Mouse (Mus musculus) MN1 (cell line): Measurements from ENCODE around the gene Ebf1.

ENCODE experiments used
- DNase-seq: peaks from one replicate; pipeline ENCODE4 v3.0.0-alpha.2; 2016; ENCODE audit warnings: low spot score

Gene Ebf1

DNA sequence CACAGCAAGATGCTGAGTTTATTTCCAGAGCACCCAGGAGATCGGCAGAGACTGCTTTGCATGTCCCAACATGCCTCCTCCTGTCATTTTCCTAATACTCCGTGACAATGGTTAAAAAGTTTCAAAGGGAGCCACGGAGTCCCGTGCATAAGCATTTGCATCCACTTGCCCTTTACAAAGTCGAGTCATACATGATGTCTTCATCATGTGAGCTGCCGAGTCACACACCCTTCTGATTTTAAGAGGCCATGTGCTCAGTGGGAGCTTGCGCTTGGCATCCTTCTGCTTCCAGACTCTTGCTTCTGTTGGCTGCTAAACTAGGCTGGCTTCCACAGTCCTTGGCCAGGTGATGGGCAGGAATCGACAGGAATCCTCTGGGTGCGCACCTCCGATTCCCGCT lies 336.7 kb downstream of the Ebf1 start:
- DNase-seq: no peak

DNA sequence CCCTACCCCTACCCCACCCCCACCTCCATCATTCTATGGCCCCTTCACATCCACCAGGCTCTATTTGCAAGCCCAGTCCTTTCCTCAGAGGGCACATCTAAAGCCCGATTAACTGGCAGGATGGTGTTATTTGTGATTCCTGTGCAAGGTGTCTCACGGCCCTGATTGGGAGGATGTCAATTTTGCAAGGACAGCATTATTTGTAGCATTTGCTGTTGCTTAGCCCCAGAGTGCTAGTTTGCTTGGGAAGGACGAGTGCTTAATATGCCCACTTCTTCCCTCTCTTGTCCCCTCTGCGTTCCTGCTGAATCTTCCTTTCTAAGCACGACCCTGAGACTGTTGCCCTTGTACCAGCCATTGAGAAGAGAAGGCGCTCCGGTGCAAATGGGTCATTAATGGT lies 337.2 kb downstream of the Ebf1 start:
- DNase-seq: no peak

DNA sequence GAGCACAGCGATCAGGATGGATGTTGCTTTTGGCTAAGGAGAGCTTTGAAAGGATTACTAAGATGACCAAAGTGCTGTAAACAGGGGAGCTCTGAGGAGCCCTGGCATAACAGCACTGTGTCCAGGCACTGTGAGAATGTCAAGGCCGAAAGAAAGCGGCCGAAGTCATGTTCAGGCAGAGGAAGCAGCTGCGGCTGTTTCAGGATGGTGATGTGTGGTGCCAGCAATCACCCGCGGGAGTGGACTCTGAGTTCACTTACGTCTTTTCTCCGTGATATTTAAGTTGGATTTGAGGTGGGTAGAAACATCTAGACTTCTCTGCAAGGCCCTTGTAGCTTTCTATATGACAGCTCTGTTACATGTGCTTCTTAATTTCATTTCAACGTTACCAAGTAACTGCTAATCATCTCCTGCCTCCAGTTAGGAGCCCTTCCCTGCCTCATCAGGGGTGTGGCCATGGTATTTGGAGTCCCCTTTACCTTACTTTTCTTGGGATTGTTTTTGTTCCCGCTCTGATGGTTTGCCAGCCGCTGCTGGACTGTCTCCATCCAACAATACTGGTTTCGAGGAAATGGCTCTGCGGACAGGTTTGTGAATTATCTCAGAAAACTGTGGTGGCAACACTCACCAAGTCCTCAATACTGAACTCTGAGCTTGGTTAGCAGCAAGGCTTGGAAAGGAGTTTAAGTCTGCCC lies 345.8 kb downstream of the Ebf1 start:
- DNase-seq: no peak

DNA sequence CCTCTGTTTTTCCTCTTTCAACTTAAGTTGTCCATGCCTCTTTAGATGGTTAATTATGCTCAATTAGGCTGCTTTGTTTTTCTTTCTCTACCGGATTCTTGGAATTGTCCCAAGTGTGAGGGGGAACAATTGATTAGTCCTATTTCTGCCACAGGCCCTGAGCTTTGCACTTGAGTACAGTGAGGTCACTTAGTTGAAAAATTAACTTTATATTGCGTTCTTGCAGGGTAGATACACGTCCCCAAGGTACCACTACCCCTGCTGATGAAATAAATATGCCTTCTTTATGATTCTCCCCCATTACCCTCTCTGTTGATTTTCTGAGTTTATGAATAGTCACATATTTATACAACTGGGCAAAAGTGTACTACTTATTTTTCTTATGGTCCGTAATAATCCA lies 351.9 kb downstream of the Ebf1 start:
- no peak for DNase-seq

DNA sequence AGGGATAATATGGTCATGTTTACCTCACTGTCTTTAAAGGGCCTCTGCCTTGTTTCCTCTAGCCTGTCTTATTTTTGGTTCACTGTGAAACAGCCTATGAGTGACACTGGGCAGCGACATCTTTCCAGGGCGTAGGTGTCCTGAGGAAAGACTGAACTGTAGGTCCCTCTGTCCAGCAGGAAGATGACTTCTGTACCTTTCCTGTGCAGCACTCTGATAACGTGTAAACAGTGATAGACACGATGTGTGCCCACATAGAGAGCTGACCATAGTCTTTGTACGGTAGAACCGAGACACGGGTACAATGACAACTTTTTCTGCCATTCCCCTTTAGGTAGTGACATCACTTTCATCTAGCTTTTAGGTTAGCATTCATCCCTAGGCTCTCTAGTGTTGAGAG lies 357.2 kb downstream of the Ebf1 start:
- DNase-seq: no peak

DNA sequence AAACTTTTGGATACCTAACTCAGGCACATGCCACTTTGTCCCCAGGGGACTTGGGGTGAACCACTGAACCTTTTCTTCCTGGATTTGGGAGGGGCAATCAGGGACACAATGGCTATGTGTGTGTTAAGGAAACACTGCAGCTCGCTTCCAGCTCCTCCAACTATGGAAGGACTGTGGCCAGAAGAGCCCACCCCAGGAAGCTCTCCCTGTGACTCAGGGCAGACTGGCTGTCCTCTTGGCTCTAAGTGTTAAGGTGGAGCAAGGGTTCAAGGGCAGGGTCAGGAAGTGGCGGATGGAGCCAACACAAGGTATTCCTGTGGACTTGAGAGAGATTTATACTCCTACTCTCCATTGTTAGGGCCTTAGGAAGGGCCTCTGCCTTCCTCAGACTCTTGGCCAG lies 358.0 kb downstream of the Ebf1 start:
- DNase-seq: no peak

DNA sequence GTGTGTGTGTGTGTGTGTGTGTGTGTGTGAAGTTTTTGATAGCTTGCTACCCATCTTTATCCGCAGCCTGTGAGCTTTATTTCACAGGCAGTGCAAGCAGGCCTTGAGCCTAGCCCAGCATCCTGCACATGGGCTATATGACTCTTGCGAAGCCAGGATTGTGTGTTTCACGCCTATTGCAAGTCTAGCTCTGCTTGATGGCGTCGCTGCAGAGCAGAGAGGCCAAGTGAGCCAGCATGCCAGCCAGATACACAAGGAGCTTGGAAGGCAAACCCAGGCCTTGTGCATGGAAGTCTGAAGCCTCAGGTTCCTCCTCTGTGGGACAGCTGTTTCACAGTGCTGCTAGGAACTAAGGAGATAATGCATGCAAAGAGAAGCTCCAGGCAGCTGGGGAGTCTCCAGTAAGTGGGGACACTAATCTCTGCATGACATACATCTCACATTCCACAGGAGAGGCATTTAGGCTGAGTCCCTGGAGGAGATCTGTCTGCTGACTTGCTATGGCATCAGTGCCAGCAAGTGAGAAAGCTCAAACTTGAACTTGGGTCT lies 359.2 kb downstream of the Ebf1 start:
- no peak for DNase-seq

DNA sequence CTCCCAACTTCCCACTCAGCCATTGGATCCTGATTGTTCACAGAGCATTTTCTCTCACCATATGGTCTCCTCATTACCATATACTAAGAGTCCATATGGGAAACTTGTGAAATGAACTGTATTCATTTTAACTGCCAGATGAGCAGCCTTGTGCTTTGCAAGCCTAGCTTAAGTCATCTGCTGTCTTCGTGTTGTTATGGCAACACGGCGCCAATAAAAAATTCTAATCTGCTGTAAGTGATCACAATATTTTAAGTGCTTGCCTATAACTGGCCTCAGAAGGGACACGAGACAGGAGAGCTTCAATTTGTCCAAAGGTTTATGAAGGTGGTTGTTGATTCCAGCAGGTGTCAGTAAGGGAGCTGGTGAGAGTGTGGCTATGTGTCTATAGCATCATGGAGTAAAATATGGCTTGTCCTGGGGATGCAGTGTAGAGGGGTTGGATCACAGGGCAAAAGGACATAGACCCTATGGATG lies 360.8 kb downstream of the Ebf1 start:
- no peak for DNase-seq

DNA sequence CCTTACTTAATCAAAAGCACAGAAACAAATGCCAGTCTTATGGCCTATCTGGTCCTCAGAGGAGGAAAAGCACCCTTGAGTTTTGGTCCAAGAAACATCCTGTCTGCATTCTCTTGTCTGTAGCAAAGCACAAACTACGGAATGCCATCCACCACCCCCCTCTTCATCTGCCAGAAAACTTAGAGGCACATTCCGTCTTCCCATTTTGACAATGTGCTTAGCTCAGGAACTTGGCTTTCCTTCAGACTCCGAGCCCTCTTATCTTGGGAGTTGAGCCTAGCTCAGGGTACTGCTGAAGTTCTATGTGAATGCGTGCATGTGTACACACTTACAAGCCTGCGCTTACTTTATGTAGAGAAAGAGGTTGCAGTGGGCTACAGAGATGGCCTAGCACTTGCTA lies 362.3 kb downstream of the Ebf1 start:
- DNase-seq: no peak

DNA sequence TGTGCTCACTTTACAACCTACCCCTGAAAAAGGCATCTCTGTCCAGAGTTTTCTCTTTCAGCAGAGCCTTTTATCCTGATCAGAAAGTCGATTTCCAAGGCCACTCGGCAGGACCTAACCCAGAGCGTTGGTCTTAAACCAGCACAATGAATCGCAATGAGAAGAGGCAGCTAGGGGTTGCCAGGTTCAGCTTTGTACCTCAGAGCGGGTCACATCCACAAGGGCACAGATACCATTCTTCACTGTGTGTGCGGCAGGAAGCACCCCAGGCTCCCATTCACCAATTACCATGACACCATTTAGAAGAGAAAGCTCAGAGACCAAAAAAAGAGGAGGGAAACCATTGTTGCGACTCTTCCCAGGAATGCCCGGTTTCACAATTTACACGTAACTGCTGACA lies 365.1 kb downstream of the Ebf1 start:
- no peak for DNase-seq

DNA sequence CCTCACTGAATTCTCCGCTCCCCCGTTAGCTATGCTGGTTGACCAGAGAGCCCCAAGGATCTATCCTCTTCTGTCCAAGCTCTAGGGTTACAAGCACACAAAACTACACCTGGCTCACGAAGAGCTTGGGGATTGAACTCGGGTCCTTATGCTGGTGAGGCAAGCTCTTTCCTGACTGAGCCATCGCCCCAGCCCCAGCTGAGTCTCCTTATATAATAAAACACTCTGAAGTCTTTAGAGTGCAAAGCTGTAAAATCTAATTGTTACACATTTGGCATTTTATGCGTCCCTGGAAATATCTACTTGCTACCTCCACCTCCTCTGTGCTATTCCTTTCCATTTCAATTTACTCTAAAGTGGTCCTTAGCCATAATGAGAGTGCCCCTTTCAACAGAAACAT lies 366.8 kb downstream of the Ebf1 start:
- no peak for DNase-seq

DNA sequence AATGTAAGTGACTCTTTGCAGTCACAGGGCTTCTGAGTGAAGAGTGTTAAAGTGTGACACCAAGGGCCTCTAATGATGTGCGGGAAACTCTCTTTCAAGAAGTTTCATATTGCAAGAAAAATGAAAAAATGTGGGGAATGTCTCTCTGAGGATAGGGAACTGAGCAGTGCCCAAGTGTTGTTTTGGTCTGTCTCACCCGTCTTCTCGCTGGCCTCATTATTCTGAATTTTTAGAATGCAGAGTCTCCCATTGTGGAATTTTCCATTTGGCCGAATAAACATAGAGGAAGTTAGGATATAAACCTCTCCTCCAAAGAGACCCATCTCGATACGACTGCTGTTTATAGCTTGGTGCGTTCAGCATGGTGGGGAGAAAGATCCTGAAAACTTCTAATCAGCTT lies 367.3 kb downstream of the Ebf1 start:
- no peak for DNase-seq

DNA sequence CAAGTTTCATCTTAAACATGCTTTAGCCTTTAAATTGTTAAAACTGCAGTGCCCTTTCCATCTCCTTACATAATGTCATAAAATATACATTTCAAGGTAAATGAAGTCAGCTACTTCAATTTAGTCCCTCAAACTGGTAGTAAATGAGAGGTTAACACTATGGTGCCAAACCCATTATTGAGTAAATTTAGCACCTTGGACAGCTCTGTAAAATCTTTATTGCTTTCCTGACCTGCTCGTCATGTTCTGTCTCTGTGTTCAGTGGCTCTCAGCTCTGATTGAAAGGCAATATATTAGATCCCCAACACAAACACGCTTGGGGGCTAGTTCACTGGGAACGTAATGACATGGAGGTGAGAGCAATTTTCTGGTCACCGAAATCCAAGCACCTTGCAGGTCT lies 370.7 kb downstream of the Ebf1 start:
- no peak for DNase-seq

DNA sequence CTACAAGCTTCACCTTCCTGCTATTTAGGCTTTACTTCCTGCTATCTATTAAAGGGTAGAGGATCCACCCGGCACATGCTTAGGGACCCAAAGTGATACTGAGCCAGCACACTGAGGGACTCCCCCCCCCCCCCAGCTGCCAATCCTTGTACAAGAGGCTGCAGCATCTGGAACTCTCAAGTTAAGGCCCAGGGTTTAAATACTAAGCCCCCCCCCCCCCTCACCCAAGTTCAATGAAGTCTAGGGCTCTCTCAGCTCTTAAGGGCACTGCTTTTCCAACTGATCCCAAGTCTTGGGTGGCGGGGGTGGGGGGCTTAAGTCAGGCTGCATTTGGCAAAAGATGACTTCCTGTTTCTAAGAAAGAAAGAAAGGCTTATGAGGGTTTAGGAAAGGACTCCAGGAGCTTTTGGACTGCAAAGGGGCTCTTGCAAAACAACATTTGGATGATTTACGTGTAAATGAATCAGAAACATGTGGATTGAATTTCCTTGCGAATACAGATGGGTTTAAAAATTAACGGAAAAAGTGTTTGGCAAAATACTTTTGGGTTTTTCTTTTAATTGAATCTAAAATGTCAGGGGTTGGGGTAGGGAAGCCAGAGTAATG lies 385.7 kb downstream of the Ebf1 start:
- no peak for DNase-seq

DNA sequence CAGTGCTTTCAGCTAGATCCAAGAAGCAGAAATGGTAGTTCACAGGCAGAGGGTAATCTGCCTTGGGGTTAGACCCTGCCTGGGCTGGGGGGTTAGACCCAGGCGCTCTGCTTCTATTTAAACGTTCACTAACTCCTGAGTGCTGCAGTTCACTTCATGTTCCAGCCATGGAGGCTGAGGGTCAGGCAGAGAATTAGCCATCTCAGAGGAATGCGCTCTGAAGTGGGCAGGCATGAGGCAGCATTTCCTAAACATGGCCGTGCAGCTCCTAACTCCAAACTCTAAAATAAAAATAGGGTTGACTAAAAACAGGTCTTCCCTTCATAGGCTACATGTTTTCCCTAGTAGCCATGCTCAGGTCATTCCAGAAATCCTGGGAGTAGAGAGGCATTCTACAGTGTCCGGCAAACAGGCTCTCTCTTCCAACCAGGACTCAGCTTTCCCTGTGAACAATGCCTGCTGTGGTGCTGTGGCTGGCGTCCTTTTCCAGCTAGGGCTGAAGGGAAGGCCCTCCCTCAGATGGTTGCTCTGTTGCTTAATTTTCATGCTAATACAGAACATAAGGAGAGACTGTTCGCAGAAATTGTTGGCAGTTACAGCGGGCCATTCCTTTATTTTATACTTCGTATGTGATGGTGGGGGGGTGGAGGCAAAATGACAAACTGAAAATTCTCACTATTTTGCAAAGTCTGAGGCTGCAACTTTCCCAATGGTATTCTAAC lies 386.8 kb downstream of the Ebf1 start:
- DNase-seq: no peak

DNA sequence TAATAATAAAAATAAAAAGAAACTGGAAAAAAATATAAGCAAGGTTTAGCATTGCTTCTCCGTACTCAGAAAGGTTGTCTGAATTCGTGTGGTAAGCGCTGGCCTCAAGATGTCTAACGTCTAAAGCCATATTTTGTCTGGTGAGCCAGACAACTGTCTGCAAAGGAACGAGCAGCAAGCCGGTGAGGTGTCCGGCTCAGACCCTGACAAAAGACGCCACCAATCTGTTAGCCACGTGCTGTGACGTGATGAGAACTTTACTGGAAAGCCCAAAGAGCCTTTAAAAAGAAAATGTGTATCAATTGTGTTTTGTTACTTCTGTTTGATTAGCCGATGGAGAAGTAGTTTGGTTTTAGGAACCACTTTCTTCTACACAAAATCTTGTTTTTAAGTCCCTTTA lies 390.2 kb downstream of the Ebf1 start:
- DNase-seq: no peak

DNA sequence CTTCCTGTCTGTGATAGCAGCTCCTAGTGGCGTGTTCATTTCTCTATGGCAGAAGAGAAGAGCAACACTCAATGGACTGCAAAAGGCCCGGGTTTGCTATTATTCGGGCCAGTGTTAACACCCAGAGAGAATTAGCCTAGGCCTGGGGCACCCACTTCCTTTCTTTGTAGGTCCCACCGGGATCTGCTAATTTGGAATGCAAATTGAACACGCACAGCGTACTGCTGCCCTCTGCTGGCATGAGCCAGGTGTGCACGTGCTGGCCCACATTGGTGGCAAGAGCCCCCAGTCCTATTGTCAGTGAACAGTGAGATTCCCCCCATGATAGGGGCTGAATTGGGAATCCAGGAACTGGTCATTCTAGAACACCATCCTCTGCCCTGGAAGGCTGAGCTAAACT lies 391.0 kb downstream of the Ebf1 start:
- DNase-seq: peak; percentile 14

DNA sequence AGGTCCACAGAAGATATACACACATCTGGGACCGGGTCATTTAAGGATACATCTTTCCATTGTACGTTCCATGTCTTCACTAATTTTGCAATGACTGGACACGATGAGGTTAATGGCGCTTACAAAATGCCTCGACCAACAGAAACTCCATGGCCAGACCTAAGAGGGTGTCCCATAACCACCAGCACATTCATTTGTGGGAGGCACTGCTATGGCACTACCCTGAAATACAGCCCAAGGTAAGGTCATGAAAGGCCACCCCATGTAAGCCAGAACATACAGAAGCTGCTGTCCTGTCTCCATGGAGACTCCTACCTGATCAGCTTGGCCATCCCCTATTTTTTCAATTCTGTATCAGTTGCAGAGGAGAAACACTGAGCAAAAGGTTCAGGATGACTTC lies 391.6 kb downstream of the Ebf1 start:
- DNase-seq: no peak

DNA sequence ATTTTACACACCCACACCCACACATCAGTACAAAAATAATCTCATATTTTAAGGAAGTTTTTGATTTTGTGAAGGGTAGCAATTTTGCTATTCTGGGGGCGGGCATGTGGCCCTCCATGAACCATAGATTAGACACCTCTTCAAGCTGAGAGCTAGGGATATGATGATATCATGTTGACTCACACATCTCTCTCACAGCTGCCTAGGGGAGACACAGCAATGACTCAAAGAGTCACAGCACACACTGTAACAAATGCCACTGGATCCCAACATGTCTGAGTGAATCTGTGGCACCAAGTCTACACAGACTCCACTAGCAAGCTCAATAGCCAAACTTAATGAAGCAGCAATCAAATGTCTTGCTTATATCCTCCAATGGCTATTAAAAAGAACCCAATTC lies 395.0 kb downstream of the Ebf1 start:
- DNase-seq: no peak

DNA sequence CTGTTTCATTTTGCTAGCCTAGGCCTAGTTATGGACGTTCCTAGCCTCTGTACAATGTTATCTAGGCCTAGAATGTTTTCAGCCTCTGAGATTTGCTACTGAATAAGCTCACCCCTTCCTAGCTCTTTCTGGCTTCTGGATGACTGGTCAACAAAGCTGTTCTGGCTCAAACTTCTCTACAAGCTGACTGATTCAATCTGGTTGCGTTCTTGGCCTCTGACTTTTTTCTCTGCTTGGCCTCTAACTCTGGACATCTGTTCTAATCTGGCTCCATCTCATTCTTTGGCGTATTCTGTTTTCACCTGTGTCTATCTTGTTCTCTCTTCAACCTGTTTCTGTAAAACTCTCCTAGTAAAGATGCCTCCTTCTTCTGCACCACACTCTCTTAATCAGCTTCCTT lies 400.4 kb downstream of the Ebf1 start:
- DNase-seq: no peak

DNA sequence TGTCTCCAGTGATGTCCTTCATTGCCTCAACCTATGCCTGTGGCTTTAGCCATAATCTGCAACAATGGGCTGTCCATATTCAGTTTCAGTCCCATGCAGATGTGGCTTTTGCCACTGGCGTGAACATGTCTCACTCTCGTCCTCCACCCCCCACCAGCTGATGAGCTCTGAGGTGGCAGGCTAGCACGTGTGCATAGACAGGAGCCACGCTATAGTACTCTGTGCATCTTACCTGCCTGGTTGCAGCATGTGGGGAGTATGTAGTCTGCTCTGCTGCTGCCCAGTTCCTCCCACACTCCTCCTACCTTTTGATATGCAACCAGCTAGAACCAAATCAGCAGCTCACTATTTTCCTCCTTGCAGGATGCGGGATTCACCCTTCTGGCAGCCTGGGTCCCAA lies 408.9 kb downstream of the Ebf1 start:
- no peak for DNase-seq

DNA sequence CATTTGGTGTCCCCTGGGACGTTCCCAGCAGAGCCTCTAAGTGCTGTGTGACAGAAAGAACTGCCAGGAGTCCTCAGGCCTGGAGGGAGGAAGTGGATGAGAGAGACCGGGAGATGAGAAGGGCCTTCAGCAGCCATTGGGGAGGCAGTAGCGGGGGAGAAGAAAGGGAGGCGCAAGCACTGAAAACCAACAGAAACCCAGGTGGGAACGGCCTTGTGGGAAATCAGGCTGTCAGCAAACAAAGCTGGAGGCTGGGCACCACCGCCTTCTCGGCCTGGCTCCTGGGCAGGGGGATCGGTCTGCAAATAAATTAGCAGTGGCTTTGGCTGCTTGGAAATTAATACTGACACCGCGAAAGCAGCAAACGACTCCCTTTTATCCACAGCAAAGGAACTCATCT lies 409.6 kb downstream of the Ebf1 start:
- no peak for DNase-seq

DNA sequence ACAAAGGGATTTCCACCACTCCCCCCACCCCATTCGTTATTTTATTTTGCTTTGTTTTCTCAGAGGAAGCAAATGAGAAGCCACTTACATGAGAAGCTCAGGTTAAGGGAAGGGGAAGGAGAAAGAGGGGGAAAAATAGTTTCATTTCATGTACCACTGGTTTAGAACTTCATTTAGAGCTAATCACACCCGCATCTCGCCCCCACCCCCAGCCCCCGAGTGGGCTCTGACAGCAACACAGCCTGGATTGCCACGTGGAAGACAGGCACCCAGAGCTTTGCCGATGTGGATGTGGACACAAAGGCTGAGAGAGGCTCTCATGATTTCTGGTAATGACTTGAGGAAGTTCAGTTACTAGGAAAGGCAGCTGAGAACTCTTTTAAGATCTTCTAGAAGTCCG lies 410.0 kb downstream of the Ebf1 start:
- DNase-seq: no peak
